Mouse (Mus musculus): Measurements from ENCODE around the gene Ralgapa2. TPM values are rescaled to one million over a fixed set of nuclear protein-coding genes. Genes with fewer than 3 reads are reported as not detected.

Ralgapa2 gene
- 10 to 100 TPM; 17.0 to 20.6 TPM for total RNA-seq (2021)
- long read RNA-seq, experiment 1, partial matches to known transcripts: 0 of 1 reads
- long read RNA-seq, experiment 1, other reads (novel, unspliced or antisense): 1 of 1 reads
- long read RNA-seq, experiment 2, partial matches to known transcripts: 2 of 5 reads
- long read RNA-seq, experiment 2, other reads (novel, unspliced or antisense): 3 of 5 reads

DNA sequence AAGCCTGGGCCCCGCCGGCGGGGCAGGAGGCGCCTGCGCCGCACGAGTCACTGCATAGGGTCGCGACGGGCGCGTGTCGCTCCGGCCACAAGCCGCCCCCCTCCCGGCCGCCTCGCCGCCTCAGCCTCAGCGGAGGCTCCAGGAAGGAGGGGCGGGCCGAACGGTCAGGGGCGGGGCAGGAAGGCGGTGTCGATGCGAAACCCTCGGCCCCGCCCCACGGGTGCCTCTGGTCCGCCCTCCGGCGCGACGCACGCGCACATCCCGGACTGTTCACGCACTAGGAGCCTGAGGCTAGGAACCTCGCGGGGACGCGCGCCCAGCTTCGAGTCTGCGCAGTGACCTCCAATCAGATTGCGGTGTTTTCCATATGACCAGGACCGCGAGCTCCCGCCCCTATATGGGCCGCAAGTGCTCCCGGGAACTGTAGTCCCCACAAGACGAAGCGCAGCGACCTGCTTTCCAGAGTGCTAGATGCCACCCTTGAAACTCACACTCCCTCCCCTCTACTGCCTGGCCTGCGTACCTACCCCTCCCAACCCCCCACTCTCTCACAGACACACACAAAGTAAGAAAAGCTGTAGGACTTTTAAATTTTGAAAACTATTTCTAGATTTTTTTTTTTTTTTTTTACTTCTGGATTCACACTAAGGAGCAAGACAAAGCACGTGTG lies at the start of gene Ralgapa2:
Gene Ralgapa2, minus strand, starts transcription at position 434 of the 670 bp plus-strand sequence.
- peak; percentile 96 to 97 for DNase-seq (ENCODE audit: low spot score in 2 of 2)

DNA sequence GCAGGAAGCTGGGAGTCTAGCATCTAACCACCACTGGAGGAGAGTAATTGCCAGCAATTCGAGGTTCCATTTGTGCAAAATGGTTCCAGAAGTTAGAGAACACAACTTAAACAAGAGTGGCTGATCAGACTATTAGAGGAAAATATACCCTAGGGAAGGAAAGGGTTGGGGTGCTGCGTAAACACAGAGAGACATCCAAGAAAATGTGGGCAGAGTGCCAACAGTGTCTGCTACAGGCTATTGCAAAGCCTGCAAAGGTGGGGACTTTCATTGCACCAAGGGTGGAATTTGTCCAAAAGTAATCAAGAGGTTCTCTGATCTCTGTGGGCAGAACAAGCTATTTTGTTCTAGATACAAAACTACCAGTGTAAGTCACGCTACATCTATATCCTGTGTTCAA lies 49.4 kb upstream of the Ralgapa2 start:
- DNase-seq (ENCODE audit: low spot score in 2 of 2): no peak

DNA sequence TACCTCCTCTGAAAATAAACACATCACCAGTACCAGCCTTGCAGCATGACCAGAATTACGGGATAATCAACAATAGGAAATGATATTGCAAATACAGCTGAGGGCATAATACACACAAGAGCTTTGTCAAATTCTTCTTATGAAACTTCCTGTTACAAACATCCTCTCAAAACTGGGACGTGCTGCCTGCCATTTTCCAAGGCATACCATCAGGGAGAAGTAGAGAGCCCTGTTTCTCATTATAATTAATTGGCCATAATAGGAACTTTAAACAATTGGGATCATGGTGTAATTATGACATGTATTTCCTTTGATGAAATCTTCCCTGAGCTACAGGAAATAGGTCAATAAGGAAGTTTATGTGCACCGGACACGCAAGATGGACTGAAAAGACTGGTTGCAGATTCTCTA lies 48.5 kb upstream of the Ralgapa2 start:
- DNase-seq (ENCODE audit: low spot score in 2 of 2): no peak

DNA sequence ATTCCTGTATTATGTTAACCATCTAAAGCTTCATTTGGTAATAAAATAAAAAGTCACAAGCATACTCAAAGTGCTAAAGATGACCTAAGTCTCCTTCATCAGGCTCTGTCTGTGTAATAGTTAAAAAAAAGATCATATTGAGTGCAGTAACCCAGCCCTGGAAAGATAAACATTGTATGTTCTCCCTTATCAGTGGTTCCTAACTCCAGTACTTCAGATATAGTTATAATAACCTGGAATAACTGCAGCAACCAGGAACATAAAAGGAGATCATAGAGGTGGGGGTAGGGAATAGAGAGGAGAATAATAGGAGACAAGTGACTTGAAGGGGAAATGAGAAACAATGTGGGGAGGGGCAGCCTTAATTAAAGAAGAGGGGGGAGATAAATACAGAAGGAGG lies 44.0 kb upstream of the Ralgapa2 start:
- DNase-seq (ENCODE audit: low spot score in 2 of 2): no peak

DNA sequence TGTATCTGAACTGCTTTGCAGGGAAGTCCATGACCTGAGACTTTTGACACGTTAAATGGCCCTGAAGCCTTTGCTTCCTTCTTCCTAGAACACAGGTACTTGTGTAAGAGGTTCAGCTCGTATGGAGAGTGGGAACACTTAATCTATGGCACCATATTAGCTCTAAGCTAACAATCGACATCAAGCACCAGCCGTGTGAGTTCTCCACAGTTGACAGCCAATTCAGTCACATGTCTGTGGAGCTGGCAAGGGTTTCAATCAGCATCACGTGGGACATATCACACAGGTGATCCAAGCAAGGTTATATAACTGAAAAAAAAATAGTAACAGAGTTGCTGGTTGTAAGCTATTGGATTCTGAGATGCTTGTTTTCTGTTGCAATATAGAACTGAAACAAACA lies 43.2 kb upstream of the Ralgapa2 start:
- no peak for DNase-seq (ENCODE audit: low spot score in 2 of 2)

DNA sequence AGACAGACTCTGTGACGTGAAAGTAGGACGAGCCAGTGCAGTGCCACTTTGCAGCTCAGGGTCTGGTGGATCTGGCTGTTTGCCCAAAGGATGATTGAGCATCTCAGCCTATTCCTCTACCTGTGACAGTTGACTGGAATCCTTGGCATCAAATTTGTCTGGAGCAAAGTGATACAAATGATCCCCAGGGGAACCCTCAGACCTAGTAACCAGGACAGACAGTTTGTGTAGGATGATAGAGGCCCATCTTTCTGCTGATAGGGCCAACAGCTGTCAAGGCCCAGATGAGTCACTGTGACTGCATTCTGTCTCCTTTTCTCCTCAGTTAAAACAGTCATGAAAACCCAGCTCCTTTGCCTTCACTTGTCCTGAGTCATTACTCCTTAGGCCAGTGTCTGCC lies 41.6 kb upstream of the Ralgapa2 start:
- no peak for DNase-seq (ENCODE audit: low spot score in 2 of 2)

DNA sequence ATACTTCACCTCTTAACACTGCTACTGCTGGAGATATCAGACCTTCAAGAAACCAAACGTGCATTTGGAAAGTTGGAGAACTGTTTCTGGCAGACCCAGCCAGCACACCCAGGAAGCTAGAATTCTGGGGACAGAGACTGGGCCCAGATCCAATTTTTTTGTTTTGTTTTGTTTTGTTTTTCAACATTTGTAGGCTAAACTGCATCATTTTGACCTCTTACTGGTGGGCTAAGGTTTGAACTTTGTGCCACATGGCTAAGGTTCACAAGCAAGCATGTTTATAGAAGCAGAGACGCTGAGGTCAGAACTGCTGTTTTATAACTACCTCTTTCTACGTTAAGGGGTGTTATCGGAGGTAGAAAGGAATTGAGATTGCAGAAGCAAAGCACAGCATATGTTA lies 39.7 kb upstream of the Ralgapa2 start:
- no peak for DNase-seq (ENCODE audit: low spot score in 2 of 2)

DNA sequence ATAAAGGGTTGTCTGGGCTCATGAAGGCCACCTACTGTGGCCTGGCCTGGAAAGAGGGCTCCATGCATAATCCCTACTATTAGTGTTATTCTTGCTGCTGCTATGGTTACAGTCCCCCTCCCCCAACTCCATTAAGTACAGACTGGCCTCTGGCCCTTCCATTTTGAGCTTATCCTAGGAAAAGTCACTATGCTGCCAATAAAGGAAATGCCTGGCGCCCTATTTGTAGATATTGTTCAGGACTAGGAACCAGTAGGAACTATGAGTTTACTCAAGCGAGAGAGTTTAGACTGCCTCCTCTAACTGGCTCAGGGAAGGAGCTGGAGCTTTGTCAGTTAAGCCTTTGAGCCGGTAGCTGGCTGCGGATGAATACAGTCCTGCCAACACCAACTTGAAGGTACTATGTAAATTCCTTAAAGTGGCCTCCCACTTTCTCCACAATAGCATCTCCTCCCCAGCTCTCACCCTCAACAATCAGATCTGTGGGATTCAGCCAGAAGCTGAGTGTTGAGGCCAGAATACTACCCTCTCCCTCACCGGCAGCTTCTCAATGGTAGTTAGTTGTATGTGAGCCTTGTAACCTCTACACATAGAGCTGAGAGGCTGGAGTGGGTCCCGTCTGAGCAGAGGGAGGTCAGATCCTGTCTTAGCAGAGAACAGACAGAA lies 37.1 kb upstream of the Ralgapa2 start:
- no peak for DNase-seq (ENCODE audit: low spot score in 2 of 2)

DNA sequence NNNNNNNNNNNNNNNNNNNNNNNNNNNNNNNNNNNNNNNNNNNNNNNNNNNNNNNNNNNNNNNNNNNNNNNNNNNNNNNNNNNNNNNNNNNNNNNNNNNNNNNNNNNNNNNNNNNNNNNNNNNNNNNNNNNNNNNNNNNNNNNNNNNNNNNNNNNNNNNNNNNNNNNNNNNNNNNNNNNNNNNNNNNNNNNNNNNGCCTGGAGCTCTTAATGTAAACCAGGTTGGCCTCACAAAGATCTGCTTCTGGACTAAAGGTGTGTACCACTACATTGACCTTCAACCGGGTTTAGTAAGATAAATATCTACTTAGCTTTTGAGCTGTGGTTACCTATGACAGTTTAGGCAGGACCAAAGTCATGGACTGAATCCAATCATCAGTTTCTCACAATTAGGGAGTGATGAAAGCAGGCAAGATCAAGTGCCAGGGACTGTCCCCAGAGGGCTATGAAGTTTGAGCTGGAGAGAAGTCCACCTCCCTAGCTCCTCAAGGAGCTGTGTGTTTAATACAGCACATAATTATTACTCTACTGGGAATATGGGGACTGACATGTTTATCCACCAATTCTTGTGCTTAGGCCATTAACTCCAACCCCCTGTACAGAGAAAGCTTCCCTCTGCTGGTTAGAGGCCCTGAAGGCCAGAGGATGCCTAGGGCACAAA lies 32.1 kb upstream of the Ralgapa2 start:
- no peak for DNase-seq (ENCODE audit: low spot score in 2 of 2)

DNA sequence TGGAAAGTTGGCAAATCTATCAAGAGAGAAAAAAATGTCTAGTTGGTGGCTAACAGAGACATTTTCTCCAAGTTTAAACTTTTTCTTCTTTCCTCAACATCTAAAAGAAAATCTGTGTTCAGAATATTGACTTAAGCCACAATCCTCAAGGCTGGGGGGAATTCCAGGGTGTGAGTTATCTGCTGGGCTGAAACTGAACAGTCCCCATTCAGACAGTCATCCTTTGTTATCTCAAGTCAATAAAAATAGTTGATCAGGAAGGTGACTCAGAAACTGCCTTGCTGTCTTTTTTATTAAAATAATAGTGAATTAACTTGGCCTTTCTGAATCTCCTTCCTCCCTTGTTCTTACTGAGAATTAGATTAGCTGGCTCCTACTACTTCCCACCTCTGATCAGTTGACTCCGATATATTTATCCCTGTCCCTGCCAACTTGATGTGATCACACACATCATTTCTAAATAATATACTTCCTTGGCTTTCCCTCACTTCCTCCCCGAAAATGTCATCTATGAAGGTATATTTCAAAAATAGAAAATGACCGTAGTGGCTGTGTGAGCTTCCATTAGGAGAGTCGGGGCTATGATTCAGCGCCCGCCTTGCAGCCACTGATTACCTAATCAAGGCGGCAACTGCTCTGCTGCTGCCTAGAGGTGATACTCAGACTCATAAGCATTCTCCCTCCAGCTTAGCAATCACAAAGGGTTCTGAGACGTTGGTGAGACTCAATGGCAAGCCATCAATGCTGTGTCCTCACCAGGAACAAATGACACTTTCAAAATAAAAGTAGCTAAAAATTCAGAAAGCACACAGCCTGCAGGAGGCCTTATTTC lies 21.2 kb upstream of the Ralgapa2 start:
- no peak for DNase-seq (ENCODE audit: low spot score in 2 of 2)

DNA sequence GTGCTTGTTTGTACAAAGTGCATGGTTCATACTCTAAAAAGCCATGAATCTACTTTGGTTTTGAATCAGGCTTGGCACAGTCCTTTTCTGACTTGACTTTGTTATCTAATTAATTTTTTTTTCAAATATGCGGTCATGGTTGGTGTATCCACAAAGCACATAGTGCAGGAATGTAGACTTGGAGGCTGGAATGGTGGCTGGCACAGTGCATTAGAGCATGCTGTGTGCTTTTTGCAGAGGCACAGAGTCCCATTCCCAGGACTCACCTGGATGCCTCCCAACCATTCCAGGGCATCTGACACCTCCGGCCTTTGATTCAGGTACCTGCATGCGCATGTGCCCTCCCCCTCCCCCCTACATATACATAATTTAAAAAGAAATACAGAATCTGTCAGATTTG lies 20.3 kb upstream of the Ralgapa2 start:
- DNase-seq (ENCODE audit: low spot score in 2 of 2): no peak

DNA sequence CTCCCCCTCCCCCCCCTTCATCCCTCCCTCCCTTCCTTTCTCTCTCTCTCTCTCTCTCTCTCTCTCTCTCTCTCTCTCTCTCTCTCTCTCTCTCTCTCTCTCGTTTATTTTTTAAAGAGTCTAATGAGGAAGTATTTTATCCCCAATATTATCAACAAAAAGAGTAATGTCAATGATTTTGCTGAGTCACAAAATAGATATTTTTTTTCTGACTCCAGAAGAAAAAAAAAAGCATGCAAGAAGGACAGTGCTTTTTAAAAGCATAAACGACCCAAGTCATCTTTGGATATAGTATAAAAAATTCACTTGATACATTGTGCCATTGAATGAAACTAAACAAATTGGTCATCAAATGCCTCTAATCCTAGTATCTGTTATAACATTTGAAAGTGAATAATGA lies 13.3 kb upstream of the Ralgapa2 start:
- DNase-seq (ENCODE audit: low spot score in 2 of 2): no peak

DNA sequence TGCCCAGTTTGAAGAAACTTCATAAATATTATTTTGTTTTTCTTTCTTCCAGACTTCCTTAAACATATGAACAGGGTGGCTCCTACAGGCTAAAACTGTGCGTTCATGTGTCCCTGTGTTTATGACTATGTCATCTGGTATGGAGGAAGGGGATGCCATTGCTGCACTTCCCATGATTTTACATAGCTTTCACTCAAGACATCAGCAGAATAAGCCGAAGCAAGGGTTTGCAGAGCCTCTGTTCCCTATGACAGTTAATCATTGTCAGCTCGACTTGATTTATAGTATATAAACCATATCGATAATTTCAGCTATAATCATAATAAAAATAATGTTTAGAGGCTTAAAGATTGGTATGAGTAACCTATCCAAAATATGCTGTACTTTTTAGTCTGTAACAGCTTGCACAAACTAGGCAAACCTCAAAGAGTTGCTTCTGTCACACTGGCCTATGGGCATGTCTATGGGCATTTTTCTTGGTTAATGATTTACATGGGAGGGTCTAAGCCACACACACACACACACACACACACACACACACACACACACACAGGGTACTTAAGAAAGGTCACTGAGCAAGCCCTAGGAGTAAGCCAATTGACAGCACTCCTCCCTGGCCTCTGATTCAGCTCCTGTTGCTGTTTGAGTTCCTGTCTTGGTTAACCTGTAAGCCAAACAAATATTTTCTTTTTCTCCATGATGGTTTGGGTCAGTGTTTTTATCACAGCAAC lies 12.7 kb upstream of the Ralgapa2 start:
- no peak for DNase-seq (ENCODE audit: low spot score in 2 of 2)

DNA sequence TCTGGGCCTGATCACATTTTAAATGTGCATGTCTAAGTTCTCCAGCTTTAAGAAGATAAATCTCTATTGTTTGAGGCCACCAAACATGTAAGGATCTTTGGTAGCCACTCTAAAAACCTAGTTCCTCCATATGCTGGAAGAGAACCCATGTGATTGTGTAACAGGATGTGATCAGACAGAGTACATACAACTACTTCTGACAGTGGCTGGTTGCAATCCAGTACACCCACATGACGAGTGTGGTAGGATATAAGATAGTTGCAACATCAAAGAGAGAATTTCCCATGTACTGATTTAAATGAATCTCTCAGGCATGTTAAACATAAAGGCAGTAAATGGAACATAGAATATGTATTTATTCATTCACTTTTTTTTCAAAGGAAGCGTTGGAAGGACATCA lies 4.8 kb upstream of the Ralgapa2 start:
- no peak for DNase-seq (ENCODE audit: low spot score in 2 of 2)

DNA sequence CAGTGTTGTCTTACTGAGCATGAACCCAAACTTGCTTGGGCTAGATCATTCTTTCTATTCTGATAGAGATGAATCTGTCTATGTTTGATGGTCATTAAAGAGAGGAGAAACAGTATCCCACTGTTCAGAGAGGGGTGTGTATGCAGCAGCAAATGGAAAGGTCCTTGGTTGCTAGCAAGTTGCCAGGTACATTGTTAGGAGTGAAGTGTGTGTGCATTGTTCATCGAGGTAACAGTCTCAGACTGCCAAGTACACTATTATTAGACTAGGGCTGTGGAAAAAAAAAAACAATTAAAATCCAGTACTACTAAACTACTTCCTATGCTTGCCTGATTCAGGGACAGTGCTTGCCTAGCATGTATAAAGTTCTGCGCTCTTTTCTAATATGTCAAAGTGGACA lies 2.9 kb upstream of the Ralgapa2 start:
- DNase-seq (ENCODE audit: low spot score in 2 of 2): no peak

DNA sequence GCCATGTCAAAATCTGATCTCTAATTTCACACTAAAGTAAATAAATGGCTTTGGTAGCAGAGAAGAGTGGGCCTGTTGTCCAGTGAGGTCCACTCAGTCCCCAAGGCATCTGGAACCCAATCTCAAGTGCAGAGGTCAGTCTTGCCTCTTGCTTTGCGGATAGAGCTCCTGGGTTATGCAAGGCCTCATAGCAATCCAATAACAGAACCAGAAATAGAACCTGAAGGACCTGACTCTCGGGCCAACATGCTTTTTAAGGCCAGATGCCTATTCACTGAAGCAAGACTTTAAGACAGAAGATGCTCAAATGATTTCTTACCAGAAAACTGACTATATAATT lies 407 bp upstream of the Ralgapa2 start:
- DNase-seq (ENCODE audit: low spot score in 2 of 2): no peak

DNA sequence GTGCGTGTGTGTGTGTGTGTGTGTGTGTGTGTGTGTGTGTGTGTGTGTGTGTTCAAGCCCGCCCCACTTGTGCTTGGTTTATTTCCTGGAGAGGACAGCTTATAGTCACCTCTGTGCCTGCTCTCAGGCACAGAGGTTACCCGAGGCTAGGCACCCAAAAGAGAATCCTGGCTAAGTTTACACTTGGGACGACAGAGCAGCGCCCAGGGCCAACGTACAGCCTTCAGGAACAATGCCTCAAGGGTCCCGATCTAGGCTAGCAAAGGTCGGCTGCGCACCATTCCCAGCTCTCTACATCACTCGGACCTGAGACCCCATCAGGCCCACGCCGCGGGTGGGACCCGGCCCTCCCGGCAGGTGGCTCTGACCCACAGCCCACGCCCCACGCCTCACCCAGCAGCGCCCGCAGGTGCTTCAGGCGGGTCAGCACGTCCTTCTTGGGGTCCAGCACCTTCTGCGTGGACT lies 711 bp downstream of the Ralgapa2 start:
- DNase-seq (ENCODE audit: low spot score in 2 of 2): peak; percentile 12 to 23

DNA sequence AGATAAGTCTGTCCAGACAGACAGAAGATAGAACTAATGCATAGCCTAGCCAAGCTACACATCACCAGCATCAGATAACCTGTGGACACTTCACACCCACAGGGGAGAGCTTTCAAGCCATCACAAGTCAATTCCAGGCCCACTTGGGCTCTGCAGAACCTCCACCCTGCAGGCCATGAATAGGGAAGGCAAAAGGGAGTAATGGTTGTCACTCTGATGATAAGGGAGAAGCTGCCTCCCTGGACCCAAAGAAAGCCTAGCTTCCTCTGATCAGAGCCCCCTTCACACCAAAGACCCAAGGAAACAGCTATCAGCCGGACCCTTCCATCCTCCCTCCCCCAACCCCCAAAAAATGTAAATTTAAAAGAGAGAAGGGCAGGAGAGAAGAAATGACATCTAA lies 1.4 kb downstream of the Ralgapa2 start:
- DNase-seq (ENCODE audit: low spot score in 2 of 2): no peak

DNA sequence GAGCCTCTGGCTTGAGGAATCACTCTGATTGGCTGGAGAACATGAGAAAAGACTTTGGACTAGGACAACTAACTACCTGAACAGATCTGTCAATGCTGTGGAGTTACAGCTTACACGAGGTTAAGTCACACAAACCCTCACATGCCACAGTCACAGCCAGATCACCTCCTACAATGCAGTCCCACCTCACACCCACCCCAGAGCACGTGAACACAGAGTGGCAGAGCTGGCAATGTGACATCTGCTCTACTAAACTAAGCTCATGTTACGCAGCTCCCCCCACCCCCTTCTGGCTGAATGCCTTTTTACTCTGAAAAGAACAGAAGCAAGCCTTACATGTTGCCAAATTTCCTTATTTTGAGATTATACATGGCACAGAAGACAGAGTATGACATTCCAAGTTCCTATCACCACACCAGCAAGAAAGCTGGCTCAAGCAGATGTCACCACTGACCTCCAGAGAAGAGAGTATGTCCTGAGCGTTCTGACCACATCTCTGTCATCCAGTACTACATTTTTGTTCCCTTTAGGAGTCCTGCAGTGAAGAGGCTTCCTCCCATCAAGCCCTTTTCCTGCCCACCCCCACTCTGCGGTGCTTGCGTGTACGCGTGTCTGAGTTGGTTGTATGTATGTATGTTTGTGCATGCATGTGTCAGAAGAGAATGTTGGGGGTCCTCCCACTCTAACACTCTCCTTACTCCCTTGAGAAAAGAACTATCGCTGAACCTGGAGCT lies 9.4 kb downstream of the Ralgapa2 start:
- no peak for DNase-seq (ENCODE audit: low spot score in 2 of 2)

DNA sequence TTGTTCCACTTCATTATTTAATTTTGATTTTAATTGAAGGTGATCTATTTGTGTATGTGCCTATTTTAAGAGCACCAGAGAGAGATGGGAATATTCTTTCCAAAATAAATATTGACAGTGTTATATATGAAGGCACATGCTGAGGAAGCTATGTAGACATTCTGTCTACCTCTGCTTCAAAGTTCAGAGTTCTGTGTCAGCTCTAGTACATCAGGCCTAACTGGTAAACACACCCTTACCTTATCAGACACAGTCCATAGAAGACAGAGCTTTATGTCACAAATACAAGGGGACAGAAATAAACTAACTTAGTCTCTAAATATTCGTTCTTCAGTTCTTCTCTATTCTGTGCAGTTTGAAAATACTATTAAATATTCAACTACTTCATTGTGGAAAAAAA lies 12.1 kb downstream of the Ralgapa2 start:
- DNase-seq (ENCODE audit: low spot score in 2 of 2): no peak

Measured in adrenal gland, postnatal 4 days (tissue).